Mouse (Mus musculus) liver, embryonic 18 days (tissue): ENCODE measurements around the gene Gm38655. TPM values are rescaled to one million over a fixed set of nuclear protein-coding genes. Genes with fewer than 3 reads are reported as not detected.

Experiments
- polyA plus RNA-seq: library from polyadenylated mRNA; depleted of rRNA; stranded (reverse); fragments of >200 nt; gene quantifications from 2 replicates; pipeline ENCODE4 v1.2.3, GENCODE M21; 2012; rRNA removed

Gene Gm38655
- polyA plus RNA-seq: not detected in 2 replicates

GRCm38 (mm10) chr17:25175411-25175810, at the start of gene Gm38655:
Gene Gm38655 (minus strand): TSS chr17:25175471.

GRCm38 (mm10) chr17:25188150-25189031, 13.1 kb upstream of the Gm38655 start, which contains the start of gene Unkl:
Gene Unkl (plus strand): TSS chr17:25188397.

GRCm38 (mm10) chr17:25184129-25184691, 8.9 kb upstream of the Gm38655 start, which contains the start of gene BC003965:
Gene BC003965 (plus strand): TSS chr17:25184554.

DNA sequence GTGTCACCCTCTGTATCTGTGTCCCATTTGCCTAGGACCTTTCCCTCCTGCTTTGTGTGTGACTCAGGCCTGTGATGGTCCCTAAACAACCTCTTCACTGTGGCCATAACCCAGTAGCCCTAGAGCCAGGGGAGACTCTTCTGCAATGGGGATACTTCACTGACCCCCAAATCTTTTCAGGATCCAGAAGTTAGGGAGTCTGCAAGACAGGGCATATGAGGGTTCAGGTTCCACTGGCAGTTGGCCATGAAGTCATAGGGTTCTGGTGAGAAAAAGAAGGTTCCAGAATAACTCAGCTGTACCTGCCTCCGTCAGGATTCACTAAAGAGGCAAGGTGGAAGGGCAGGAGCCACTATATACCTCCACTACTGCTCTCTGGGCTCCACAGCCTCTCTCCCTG, 13.1 kb downstream of the Gm38655 start, which contains the start of gene Ccdc154:
TSS of gene Ccdc154 (plus strand) at position 301 of the 400 bp plus-strand sequence.

DNA sequence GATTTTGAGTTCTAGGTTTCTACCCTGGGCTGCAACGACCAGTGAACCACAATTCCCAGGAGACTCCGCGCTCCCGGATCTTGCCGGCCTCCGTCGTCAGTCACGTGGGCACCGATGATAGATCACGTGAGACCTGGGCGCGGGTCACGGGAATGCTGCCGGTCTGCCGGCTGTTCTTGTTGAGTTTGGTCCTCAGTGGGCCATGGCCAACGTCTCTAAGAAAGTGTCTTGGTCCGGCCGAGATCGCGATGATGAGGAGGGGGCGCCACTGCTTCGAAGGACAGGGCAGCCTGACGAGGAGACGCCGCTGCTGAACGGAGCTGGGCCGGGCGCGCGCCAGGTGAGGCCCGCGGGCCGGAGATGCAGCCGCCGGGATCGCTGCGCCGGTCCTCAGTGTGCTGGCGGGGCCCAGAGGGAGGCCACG, 42.0 kb downstream of the Gm38655 start, which contains the start of gene Clcn7:
TSS of gene Clcn7 (plus strand) at position 117 of the 424 bp plus-strand sequence.

Other genes starting within 250 kb of the Gm38655 start
- gene Mapk8ip3, start 238.5 kb downstream of the Gm38655 start, polyA plus RNA-seq: 23.9 and 32.5 TPM in 2 replicates
- gene Jpt2, start 214.8 kb downstream of the Gm38655 start, polyA plus RNA-seq: 17.3 and 17.8 TPM in 2 replicates
- gene Cramp1l, start 159.7 kb downstream of the Gm38655 start, polyA plus RNA-seq: 5.4 and 6.9 TPM in 2 replicates
- 36.6 and 39.0 TPM in 2 replicates for gene Ift140, start 159.4 kb downstream of the Gm38655 start, polyA plus RNA-seq
- 7.5 and 8.0 TPM in 2 replicates for gene Tmem204, start 91.9 kb downstream of the Gm38655 start, polyA plus RNA-seq
- 5.6 TPM in 2 replicates for gene Telo2, start 59.5 kb downstream of the Gm38655 start, polyA plus RNA-seq
- not detected in 2 replicates for gene Ptx4, start 54.7 kb downstream of the Gm38655 start, polyA plus RNA-seq
- 6.5 and 7.2 TPM in 2 replicates for gene Clcn7, start 42.1 kb downstream of the Gm38655 start, polyA plus RNA-seq
- not detected in 2 replicates for gene Ccdc154, start 13.0 kb downstream of the Gm38655 start, polyA plus RNA-seq
- gene BC003965, start 9.1 kb upstream of the Gm38655 start, polyA plus RNA-seq: 11.2 and 12.5 TPM in 2 replicates
- 8.8 and 9.4 TPM in 2 replicates for gene Unkl, start 12.9 kb upstream of the Gm38655 start, polyA plus RNA-seq
- 13.8 and 14.6 TPM in 2 replicates for gene Gnptg, start 64.7 kb upstream of the Gm38655 start, polyA plus RNA-seq
- gene Tsr3, start 64.7 kb upstream of the Gm38655 start, polyA plus RNA-seq: 12.0 and 12.2 TPM in 2 replicates
- 0.56 and 1.2 TPM in 2 replicates for gene Baiap3, start 80.9 kb upstream of the Gm38655 start, polyA plus RNA-seq
- gene Ube2i, start 99.2 kb upstream of the Gm38655 start, polyA plus RNA-seq: 125 and 133 TPM in 2 replicates
- gene Prss34, start 122.9 kb upstream of the Gm38655 start, polyA plus RNA-seq: 2.7 and 3.8 TPM in 2 replicates
- not detected in 2 replicates for gene Prss28, start 133.2 kb upstream of the Gm38655 start, polyA plus RNA-seq
- gene Prss29, start 143.2 kb upstream of the Gm38655 start, polyA plus RNA-seq: not detected in 2 replicates
- gene Tpsab1, start 170.1 kb upstream of the Gm38655 start, polyA plus RNA-seq: 0.02 and 0.05 TPM in 2 replicates
- gene Tpsb2, start 190.8 kb upstream of the Gm38655 start, polyA plus RNA-seq: 0.43 and 0.61 TPM in 2 replicates
- 0.05 TPM in 1 of 2 replicates, not detected in the other for gene Tpsg1, start 193.8 kb upstream of the Gm38655 start, polyA plus RNA-seq